Mouse (Mus musculus) heart, embryonic 10.5 days (tissue): ENCODE measurements around the gene Pigk. TPM values are rescaled to one million over a fixed set of nuclear protein-coding genes. Genes with fewer than 3 reads are reported as not detected.
"Not testable (repeated sequence)": the region's sequence is repeated elsewhere in the genome, so short reads cannot be mapped to it uniquely, and the experiment has no call there.

Experiments
- DNase-seq: peaks from one replicate; pipeline ENCODE4 v3.0.0-alpha.2; 2017; ENCODE audit warnings: low spot score
- H3K27ac ChIP-seq: fragments of 300-500 bp; sonication (generic); 2 replicates; pipeline ENCODE4 v1.5.1; 2016; ENCODE audit warnings: mild to moderate bottlenecking
- H3K27me3 ChIP-seq: fragments of 300-500 bp; sonication (generic); 2 replicates; pipeline ENCODE4 v1.6.1; 2016; ENCODE audit warnings: mild to moderate bottlenecking; ENCODE audit not compliant: poor library complexity, insufficient read depth, severe bottlenecking
- H3K36me3 ChIP-seq: fragments of 300-500 bp; sonication (generic); 2 replicates; pipeline ENCODE4 v1.6.1; 2016; ENCODE audit warnings: mild to moderate bottlenecking, moderate library complexity
- H3K4me1 ChIP-seq: fragments of 300-500 bp; sonication (generic); 2 replicates; pipeline ENCODE4 v1.6.1; 2016; ENCODE audit warnings: mild to moderate bottlenecking
- H3K4me3 ChIP-seq: fragments of 300-500 bp; sonication (generic); 2 replicates; pipeline ENCODE4 v1.5.1; 2016; ENCODE audit warnings: mild to moderate bottlenecking, moderate library complexity
- H3K9me3 ChIP-seq: fragments of 300-500 bp; sonication (generic); 2 replicates; pipeline ENCODE4 v1.6.1; 2016; ENCODE audit warnings: mild to moderate bottlenecking, moderate library complexity
- WGBS: fragments of 180-500 bp; shearing (Covaris S2); methylation state at CpG from one replicate; pipeline ENCODE4 v1.1.7; 2016; 5-methylcytosine and 5-hydroxymethylcytosine counted together
- polyA plus RNA-seq: library from polyadenylated mRNA; unstranded; fragments of >200 nt; fragmentation: Nextera tagmentation; extraction: Ambion mirVana; gene quantifications from 2 replicates; pipeline ENCODE4 v1.2.1, GENCODE M21; 2016

Gene Pigk
- polyA plus RNA-seq, 1 experiment from 2014 or later, result 47.3 TPM

DNA sequence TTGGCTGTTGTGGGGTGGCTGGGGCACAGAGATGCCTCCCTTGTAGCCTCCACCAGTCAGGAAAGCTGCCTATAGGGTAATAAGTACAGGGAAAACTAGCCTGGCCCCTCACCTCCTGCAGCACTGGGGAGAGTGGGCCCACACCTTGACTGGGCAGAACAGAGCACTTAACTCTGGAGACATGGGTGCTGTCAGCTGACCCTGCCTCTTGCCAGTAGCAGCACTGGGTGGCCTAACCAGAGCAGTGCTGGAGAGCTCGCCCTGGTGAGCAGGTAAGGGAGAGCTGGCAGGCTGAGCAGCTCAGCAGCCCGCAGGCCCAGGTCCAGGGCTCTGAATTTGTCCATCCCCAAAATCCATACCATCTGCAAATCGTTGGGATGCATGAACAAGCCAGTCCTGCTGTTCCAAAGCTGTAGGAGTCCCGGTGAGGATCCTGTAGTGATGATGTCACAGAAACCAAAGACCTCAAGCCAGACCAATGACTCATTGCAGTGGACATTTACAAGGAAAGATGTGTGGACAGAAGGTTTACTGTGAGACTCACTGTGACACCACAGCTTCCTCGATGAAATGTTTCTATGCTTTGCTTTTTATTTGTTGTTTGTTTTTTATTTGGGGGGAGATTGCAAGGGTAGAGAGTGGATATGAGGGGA lies 74.5 kb downstream of the Pigk start:
- not testable (repeated sequence) for H3K27ac ChIP-seq, H3K4me3 ChIP-seq, H3K4me1 ChIP-seq, H3K27me3 ChIP-seq, H3K9me3 ChIP-seq, DNase-seq
- WGBS, result 78% methylated on average over 5 of the region's 5 CpGs
- H3K36me3 ChIP-seq, result peaks cover 23% of the 10 kb centered on the region

DNA sequence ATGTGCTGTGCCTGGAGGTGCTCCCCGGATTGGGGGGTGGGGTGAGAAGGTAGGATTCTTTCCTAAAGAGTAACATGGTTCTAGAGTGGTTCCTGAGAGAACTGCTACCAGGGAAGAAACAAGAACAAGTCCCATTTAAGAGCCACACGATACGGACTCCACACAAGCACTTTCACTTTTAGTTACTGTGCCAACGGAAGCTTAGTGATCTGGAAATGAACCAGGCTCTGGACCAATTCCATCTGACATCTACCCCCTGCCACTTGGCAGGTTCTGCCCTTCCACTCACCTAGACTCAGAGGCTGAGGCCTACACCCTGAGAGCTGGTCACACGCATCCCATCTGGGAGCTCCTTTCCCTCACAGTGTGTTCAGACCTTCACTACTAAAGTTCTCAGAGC lies 78.7 kb downstream of the Pigk start:
- no peak overlapping the region for H3K4me3 ChIP-seq
- no peaks in the 10 kb centered on the region for H3K9me3 ChIP-seq
- H3K4me1 ChIP-seq, result peaks cover 11% of the 10 kb centered on the region
- WGBS, result 87% methylated on average over 5 of the region's 5 CpGs
- no peak for DNase-seq
- H3K27me3 ChIP-seq, result no peaks in the 10 kb centered on the region
- no peak overlapping the region for H3K27ac ChIP-seq
- H3K36me3 ChIP-seq, result peaks cover 19% of the 10 kb centered on the region; the same call in 1 of the 2 replicates

DNA sequence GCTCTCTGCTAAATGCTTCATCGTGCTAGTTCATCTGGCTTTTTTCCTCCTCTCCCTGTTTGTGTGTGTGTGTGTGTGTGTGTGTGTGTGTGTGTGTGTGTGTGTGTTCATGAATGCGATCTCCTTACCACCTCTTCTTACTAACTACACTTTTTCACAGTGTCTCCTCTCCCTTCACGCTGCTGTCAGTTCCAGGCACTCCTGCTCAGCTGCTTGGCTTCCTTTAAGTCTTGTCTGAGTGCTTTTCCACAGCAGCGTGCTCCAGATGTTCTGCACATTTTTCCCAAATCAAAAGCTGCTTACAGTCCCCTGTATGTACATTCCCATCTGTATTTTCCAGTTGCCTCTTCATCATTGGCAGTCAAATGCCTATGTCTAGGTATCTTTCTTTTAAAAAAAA lies 79.1 kb downstream of the Pigk start:
- 87% methylated on average over 4 of the region's 4 CpGs for WGBS
- no peak for DNase-seq
- H3K9me3 ChIP-seq, result no peaks in the 10 kb centered on the region

DNA sequence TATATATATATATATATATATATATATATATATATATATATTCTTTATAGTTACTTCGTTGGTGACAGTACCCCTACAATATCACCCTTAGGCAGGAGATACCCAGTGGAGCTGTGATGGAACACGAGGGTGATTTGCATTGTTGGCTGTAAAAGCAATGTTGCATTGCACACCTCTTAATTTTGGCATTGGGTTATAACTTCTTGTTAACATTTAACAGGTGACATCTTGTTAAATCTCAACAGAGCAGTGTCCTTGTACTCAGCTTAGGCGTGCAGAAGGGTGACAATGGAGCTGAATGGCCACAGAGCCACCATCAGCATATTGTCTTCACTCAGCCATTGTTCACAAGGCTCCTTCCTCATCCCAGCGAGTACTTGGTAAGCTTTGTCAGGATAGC lies 82.3 kb downstream of the Pigk start:
- Histone ChIP-seq H3K4me3 (no peak overlapping the region), H3K27me3 (no peaks in the 10 kb centered on the region), H3K9me3 (no peaks in the 10 kb centered on the region), H3K27ac (no peak overlapping the region), H3K36me3 (peaks cover 7% of the 10 kb centered on the region; the same call in 1 of the 2 replicates), H3K4me1 (peaks cover 14% of the 10 kb centered on the region)
- no peak for DNase-seq
- WGBS, result 81% methylated on average over 4 of the region's 4 CpGs

More for the DNA sequence above, 79.1 kb downstream of the Pigk start:
- H3K27ac ChIP-seq, result no peak overlapping the region
- no peak overlapping the region for H3K4me3 ChIP-seq
- H3K4me1 ChIP-seq, result peaks cover 12% of the 10 kb centered on the region
- H3K36me3 ChIP-seq, result peaks cover 15% of the 10 kb centered on the region; the same call in 1 of the 2 replicates
- no peaks in the 10 kb centered on the region for H3K27me3 ChIP-seq

DNA sequence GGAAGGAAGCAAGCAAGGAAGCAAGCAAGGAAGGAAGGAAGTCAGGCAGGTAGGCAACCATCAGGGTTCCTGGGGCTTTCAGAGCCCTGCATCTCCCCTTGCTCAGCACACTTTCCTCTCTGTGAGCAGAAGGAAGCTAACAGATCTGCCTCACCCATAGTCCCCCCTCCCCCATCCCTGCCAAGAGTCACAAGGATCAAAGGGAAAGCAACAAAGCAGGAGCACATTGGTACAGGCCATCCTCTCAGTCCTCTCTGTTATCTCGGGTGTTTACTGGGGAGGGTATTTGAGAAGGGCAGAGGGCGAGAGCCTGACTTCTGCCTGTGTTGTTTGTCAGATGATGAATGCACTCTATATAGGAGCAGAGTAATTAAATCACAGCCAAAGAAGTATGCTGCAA lies 83.5 kb downstream of the Pigk start:
- no peak for DNase-seq
- Histone ChIP-seq H3K9me3 (no peaks in the 10 kb centered on the region), H3K36me3 (peaks cover 7% of the 10 kb centered on the region; the same call in 1 of the 2 replicates), H3K27ac (no peak overlapping the region), H3K4me1 (peaks cover 14% of the 10 kb centered on the region), H3K4me3 (no peak overlapping the region), H3K27me3 (no peaks in the 10 kb centered on the region)
- 7% methylated on average over 2 of the region's 2 CpGs for WGBS

DNA sequence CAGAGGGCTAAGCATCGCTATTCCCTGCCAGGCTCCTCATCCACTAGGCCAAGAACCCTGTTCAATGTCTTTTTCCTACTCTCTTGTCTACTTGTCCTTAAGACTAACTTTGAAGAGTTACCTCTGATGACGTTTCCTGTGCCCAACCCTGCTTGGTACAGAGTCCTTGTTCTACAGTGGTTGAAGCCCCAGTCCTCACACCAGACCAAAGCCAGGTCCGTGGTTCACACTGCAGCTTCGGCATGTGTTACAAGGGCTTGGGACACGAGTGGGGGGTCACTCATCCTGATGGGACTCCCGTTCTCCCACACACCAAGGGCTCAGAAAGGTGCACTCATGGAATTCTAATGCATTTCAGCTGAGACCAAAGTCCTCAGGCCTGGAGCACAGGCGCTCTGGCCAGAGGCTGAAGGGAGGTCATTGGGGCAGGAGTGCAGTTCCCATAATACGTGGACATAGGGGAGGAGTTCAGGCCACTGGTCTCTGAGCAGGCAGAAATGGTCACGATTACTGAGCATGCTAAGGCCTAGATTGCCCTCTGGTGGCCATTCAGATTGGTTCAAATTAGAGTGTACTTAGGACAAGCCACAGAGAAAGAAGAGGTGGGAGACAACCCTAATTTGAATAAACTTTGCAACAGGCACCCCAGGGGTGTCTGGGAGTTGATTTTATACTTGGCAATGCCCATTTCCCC lies 86.0 kb downstream of the Pigk start:
- Histone ChIP-seq H3K4me1 (peaks cover 14% of the 10 kb centered on the region), H3K36me3 (0 out of 2 replicates have a peak, but pooled peaks cover 2% of the 10 kb centered on the region), H3K4me3 (no peak overlapping the region), H3K27ac (no peak overlapping the region; the same call in 1 of the 2 replicates), H3K9me3 (no peaks in the 10 kb centered on the region), H3K27me3 (no peaks in the 10 kb centered on the region)
- no peak for DNase-seq
- WGBS, result 81% methylated on average over 9 of the region's 9 CpGs

DNA sequence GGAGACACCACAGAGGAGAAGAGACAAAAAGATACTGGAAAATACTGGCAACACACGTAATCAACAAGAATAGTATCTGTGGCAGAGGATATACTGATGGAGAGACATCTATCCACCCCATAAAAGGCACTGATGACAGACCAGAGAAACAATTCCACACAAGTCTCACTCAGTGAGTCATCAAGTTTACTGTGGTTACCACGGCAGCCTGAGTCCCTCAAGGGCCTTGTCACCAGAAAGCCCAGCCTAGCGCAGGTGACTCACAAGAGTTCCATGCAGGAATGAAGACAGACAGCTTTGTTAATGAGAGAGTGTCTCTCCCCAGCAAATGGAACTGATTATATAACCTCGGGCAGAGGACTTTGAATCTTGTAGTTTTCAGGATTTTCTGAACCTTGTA lies 100.0 kb downstream of the Pigk start:
- WGBS, result 48% methylated on average over 4 of the region's 4 CpGs
- H3K36me3 ChIP-seq, result no peaks in the 10 kb centered on the region
- H3K9me3 ChIP-seq, result no peaks in the 10 kb centered on the region
- DNase-seq, result peak; percentile 82
- H3K4me1 ChIP-seq, result no peaks in the 10 kb centered on the region
- no peak overlapping the region for H3K4me3 ChIP-seq
- no peak overlapping the region for H3K27ac ChIP-seq
- H3K27me3 ChIP-seq, result no peaks in the 10 kb centered on the region

DNA sequence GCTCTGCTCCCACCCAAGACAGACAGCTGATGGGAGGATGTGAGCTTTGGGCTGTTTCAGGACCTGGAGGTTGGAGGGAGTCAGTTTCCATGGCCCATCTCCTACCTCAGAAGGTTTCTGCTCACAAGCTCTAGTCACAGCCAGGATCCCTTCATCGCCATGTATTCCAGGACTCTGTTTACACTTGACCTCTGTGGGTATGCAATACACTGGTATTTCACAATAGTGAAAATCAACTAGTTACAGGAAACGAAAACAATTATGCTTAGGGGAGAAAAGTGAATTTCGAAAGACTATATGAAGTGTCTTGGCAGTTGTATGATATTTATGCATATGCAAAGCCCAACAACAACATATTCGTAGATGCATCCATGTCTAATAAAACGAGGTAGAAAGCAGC lies 101.2 kb downstream of the Pigk start:
- no peak for DNase-seq
- Histone ChIP-seq H3K27me3 (no peaks in the 10 kb centered on the region), H3K4me3 (no peak overlapping the region), H3K9me3 (no peaks in the 10 kb centered on the region), H3K27ac (no peak overlapping the region), H3K4me1 (no peaks in the 10 kb centered on the region), H3K36me3 (no peaks in the 10 kb centered on the region)
- WGBS, result 86% methylated on average over 5 of the region's 5 CpGs

DNA sequence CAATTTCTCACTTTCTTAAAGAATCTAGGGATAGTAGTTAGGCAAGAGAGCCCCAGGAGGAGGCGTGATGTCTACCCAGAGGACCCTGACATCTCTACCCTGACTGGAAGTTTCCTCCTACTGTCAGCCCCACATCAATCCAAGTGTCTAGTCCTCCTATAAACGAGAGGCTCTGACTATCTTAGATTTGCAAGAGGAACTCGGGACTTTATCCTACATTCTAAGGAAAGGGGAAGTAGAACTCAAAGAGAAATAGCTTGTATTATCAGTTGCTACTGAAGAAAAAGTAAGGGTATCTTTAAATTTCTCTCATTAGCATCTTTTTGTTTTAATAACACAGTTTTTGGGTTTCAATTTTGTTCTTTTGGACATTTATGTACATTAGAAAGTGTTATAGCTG lies 106.5 kb downstream of the Pigk start:
- H3K4me3 ChIP-seq, result no peak overlapping the region
- no peak overlapping the region for H3K27ac ChIP-seq
- H3K36me3 ChIP-seq, result no peaks in the 10 kb centered on the region
- no peak for DNase-seq
- no peaks in the 10 kb centered on the region for H3K4me1 ChIP-seq
- H3K27me3 ChIP-seq, result no peaks in the 10 kb centered on the region
- no peaks in the 10 kb centered on the region for H3K9me3 ChIP-seq
- WGBS, result 73% methylated on average over 3 of the region's 3 CpGs

DNA sequence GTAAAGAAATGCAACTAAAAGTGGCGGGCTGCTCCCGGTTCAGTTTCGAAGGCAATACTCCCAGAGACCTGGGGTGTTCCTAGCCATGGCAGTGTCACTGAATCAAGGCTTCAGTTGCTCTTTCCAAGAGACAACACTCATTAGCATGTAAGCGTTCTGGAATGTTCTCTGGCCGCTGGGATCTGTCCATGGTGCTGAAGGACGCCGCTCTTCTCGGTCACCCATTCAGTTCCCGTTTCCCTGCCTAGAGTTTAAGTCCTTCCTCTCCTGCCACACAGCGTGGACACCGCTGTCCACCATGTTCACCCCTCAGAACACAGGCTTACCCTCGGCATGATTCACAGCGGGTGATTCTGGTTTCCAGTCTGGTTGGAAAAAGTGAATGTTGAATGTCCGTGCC lies 107.3 kb downstream of the Pigk start:
- Histone ChIP-seq H3K27me3 (no peaks in the 10 kb centered on the region), H3K9me3 (no peaks in the 10 kb centered on the region), H3K4me3 (no peak overlapping the region), H3K27ac (no peak overlapping the region), H3K4me1 (no peaks in the 10 kb centered on the region), H3K36me3 (no peaks in the 10 kb centered on the region)
- WGBS, result 53% methylated on average over 14 of the region's 14 CpGs
- DNase-seq, result peak; percentile 81

DNA sequence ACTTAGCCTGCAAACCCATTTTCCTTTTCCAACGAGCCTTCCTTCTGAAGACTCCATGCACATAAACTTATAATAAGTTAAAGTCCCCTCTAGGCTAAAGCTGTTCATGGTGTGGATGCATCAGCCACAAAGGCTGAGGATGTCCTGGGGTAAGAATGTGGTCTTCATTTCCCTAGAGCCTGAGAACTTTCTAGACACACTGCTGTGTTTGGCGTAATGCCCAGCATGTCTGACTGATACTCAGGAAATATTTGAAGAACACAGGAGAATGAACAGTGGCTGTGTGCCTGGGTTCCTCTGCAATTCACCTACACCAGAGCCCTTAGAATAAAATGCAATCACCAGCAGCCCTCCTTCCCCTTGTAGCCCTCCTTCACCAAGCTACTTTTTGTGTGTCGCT lies 117.5 kb downstream of the Pigk start:
- Histone ChIP-seq H3K9me3 (no peaks in the 10 kb centered on the region), H3K4me1 (no peaks in the 10 kb centered on the region), H3K4me3 (no peak overlapping the region), H3K36me3 (no peaks in the 10 kb centered on the region), H3K27me3 (no peaks in the 10 kb centered on the region), H3K27ac (no peak overlapping the region)
- WGBS, result 76% methylated on average over 3 of the region's 3 CpGs
- DNase-seq, result no peak

DNA sequence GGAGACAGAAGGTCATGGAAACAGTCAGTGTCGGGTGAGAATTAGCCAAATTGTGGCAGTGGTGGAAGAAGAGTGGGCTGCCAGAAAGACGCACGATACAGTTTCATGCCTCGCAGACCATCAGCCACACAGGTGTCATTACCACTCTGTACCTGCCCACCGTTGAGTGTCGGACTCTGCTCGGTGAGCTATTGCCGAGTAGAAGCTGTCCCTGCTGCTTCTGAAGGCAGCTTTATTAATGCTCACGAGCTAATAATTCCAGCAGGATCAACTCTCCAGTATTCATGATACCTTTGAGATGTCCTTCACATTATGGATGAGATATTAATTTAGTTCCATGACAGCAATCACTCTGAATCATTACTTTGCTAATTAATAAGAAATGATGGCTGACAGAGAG lies 118.1 kb downstream of the Pigk start:
- WGBS, result 89% methylated on average over 9 of the region's 9 CpGs

DNA sequence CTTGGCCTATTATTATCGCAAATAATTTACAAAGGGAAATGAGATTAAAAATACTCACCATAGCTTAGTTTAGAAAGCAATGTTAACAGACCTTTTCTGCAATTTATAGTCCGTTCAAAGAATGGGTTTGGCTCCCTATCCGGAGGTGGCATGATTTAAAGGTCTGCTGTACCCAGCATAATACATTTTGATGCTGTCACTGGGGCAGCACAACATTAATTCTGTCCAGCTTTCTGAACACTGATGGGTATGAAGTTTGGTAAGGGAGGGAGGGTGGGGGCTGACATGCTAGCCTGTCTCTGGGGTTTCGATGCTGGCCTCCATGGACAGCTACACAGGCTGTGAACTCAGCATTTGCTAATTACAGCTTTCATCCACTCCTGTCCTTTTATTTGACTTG lies 118.5 kb downstream of the Pigk start:
- Histone ChIP-seq H3K27ac (no peak overlapping the region), H3K27me3 (no peaks in the 10 kb centered on the region), H3K4me1 (no peaks in the 10 kb centered on the region), H3K36me3 (no peaks in the 10 kb centered on the region), H3K9me3 (no peaks in the 10 kb centered on the region), H3K4me3 (no peak overlapping the region)
- DNase-seq, result no peak
- WGBS, result 85% methylated on average over 4 of the region's 4 CpGs

More for the DNA sequence above, 118.1 kb downstream of the Pigk start:
- H3K4me1 ChIP-seq, result no peaks in the 10 kb centered on the region
- H3K27ac ChIP-seq, result no peak overlapping the region
- H3K36me3 ChIP-seq, result no peaks in the 10 kb centered on the region
- H3K4me3 ChIP-seq, result no peak overlapping the region
- DNase-seq, result no peak
- H3K9me3 ChIP-seq, result no peaks in the 10 kb centered on the region
- H3K27me3 ChIP-seq, result no peaks in the 10 kb centered on the region
